Mouse (Mus musculus) CH12.LX (cell line): ENCODE measurements at regions not wholly inside any gene's neighbourhood (a gene's known extent, or its start where the extent isn't known, plus 50 kb on each side); places are given as distances from the start of the nearest gene placed in this dataset.

Source experiments
- DNase-seq: peaks from one replicate; pipeline ENCODE4 v3.0.0-alpha.2; 2013; ENCODE audit errors: extremely low read depth
- H3K27ac ChIP-seq: 2 replicates; pipeline ENCODE4 v1.5.1; 2012; ENCODE audit warnings: low read depth, mild to moderate bottlenecking, control low read depth, moderate library complexity; ENCODE audit not compliant: insufficient read depth
- H3K27me3 ChIP-seq: replicated peaks from 2 replicates; pipeline ENCODE3; 2012; ENCODE audit warnings: inconsistent platforms
- H3K36me3 ChIP-seq, 2 experiments: replicated peaks in 1 of 2; 2 replicates each; pipeline versions ENCODE3 to v1.6.1; 2012; ENCODE audit warnings: inconsistent platforms in 1 of 2, low read length in 1 of 2, mild to moderate bottlenecking in 1 of 2, mixed read lengths in 1 of 2, moderate library complexity in 1 of 2; ENCODE audit not compliant: control insufficient read depth in 1 of 2, insufficient read depth in 1 of 2
- H3K4me1 ChIP-seq, 2 experiments: 2 replicates each; pipeline ENCODE4 v1.6.1; 2012; ENCODE audit warnings: inconsistent platforms in 1 of 2, moderate library complexity in 1 of 2; ENCODE audit not compliant: insufficient read depth in 2 of 2, control insufficient read depth in 1 of 2
- H3K4me2 ChIP-seq: 2 replicates; pipeline ENCODE4 v1.6.1; 2012; ENCODE audit warnings: low read depth, mild to moderate bottlenecking, control low read depth; ENCODE audit not compliant: poor library complexity, insufficient read depth, severe bottlenecking
- H3K4me3 ChIP-seq, 3 experiments: fragments of 150-350 bp in 1 of 3; sonication (generic) in 1 of 3; replicated peaks in 1 of 3; 2 replicates each; pipeline versions ENCODE3 to v1.5.1; 2011 to 2012; ENCODE audit warnings: low read depth in 2 of 3, low read length in 2 of 3, mild to moderate bottlenecking in 2 of 3, moderate library complexity in 2 of 3, control low read depth in 1 of 3, improper control_type of control experiment in 1 of 3, inconsistent platforms in 1 of 3, mixed read lengths in 1 of 3; ENCODE audit not compliant: poor library complexity in 1 of 3
- H3K79me2 ChIP-seq: replicated peaks from 2 replicates; pipeline ENCODE4 v1.6.1; 2012; ENCODE audit warnings: mild to moderate bottlenecking, moderate library complexity; ENCODE audit not compliant: control insufficient read depth, poor library complexity, insufficient read depth, severe bottlenecking; ENCODE audit errors: extremely low read depth
- H3K9ac ChIP-seq: 2 replicates; pipeline ENCODE4 v1.6.1; 2012; ENCODE audit warnings: low read depth, mild to moderate bottlenecking, control low read depth, moderate library complexity; ENCODE audit not compliant: insufficient read depth
- H3K9me3 ChIP-seq: replicated peaks from 2 replicates; pipeline ENCODE3; 2012; ENCODE audit warnings: low read length, inconsistent platforms, mixed read lengths
- CHD2 ChIP-seq: IDR thresholded peaks from 2 replicates; pipeline ENCODE4 v1.6.1; 2011; ENCODE audit warnings: low read length, improper control_type of control experiment
- CTCF ChIP-seq, 2 experiments: IDR thresholded peaks in 1 of 2; conservative IDR thresholded peaks in 1 of 2; 2 replicates each; pipeline ENCODE4 v1.5.1; 2011 to 2012; ENCODE audit warnings: low read depth in 2 of 2, low read length in 2 of 2, improper control_type of control experiment in 1 of 2, inconsistent platforms in 1 of 2, mild to moderate bottlenecking in 1 of 2, moderate library complexity in 1 of 2
- E2F4 ChIP-seq: IDR thresholded peaks from 2 replicates; pipeline ENCODE4 v1.6.1; 2011; ENCODE audit warnings: low read depth, low read length, improper control_type of control experiment; ENCODE audit not compliant: insufficient replicate concordance
- ELF1 ChIP-seq: IDR thresholded peaks from 2 replicates; pipeline ENCODE4 v1.6.1; 2014; ENCODE audit warnings: low read depth, mild to moderate bottlenecking, inconsistent platforms, low read length, improper control_type of control experiment
- ETS1 ChIP-seq: conservative IDR thresholded peaks from 2 replicates; pipeline ENCODE4 v1.6.1; 2012; ENCODE audit warnings: low read depth, mild to moderate bottlenecking, inconsistent platforms, low read length, improper control_type of control experiment, moderate library complexity
- HCFC1 ChIP-seq: IDR thresholded peaks from 2 replicates; pipeline ENCODE4 v1.6.1; 2012; ENCODE audit warnings: low read depth, mild to moderate bottlenecking, inconsistent platforms, low read length, improper control_type of control experiment
- IRF4 ChIP-seq: IDR thresholded peaks from 2 replicates; pipeline ENCODE4 v1.6.1; 2014; ENCODE audit warnings: low read depth, mild to moderate bottlenecking, inconsistent platforms, low read length, improper control_type of control experiment
- JUND ChIP-seq: conservative IDR thresholded peaks from 2 replicates; pipeline ENCODE4 v1.6.1; 2011; ENCODE audit warnings: low read depth, low read length, improper control_type of control experiment
- KAT2A ChIP-seq: IDR thresholded peaks from 2 replicates; pipeline ENCODE4 v1.6.1; 2012; ENCODE audit warnings: low read length, improper control_type of control experiment, inconsistent platforms; ENCODE audit not compliant: insufficient replicate concordance
- MAX ChIP-seq: IDR thresholded peaks from 2 replicates; pipeline ENCODE4 v1.6.1; 2011; ENCODE audit warnings: low read length, improper control_type of control experiment
- MEF2A ChIP-seq: IDR thresholded peaks from 2 replicates; pipeline ENCODE4 v1.6.1; 2014; ENCODE audit warnings: low read depth, mild to moderate bottlenecking, inconsistent platforms, low read length, improper control_type of control experiment, borderline replicate concordance
- MYC ChIP-seq: IDR thresholded peaks from 2 replicates; pipeline ENCODE4 v1.6.1; 2011; ENCODE audit warnings: low read depth, mild to moderate bottlenecking, improper control_type of control experiment, low read length
- PAX5 ChIP-seq: IDR thresholded peaks from 2 replicates; pipeline ENCODE4 v1.6.1; 2012; ENCODE audit warnings: low read length, inconsistent platforms, mixed read lengths
- POLR2AphosphoS2 ChIP-seq: IDR thresholded peaks from 2 replicates; pipeline ENCODE4 v1.6.1; 2011; ENCODE audit warnings: low read depth, low read length, improper control_type of control experiment
- SMC3 ChIP-seq: IDR thresholded peaks from 2 replicates; pipeline ENCODE4 v1.6.1; 2011; ENCODE audit warnings: low read depth, low read length, improper control_type of control experiment
- TBP ChIP-seq: conservative IDR thresholded peaks from 2 replicates; pipeline ENCODE4 v1.6.1; 2011; ENCODE audit warnings: low read depth, low read length, improper control_type of control experiment
- TCF12 ChIP-seq: IDR thresholded peaks from 2 replicates; pipeline ENCODE4 v1.6.1; 2014; ENCODE audit warnings: low read depth, mild to moderate bottlenecking, inconsistent platforms, low read length, improper control_type of control experiment
- UBTF ChIP-seq: IDR thresholded peaks from 2 replicates; pipeline ENCODE4 v1.6.1; 2012; ENCODE audit warnings: low read depth, mild to moderate bottlenecking, inconsistent platforms, low read length, improper control_type of control experiment, moderate library complexity
- USF2 ChIP-seq: conservative IDR thresholded peaks from 2 replicates; pipeline ENCODE4 v1.6.1; 2011; ENCODE audit warnings: low read depth, low read length, improper control_type of control experiment
- ZKSCAN1 ChIP-seq: IDR thresholded peaks from 2 replicates; pipeline ENCODE4 v1.6.1; 2012; ENCODE audit warnings: low read depth, inconsistent platforms, low read length, improper control_type of control experiment, borderline replicate concordance
- dilution Hi-C: fragments of 300-500 bp; cut with MboI; formaldehyde crosslinking; loops from 2 replicates; pipeline ENCODE4 v1.14.3; 2020; ENCODE audit warnings: low sequenced_read_pairs; ENCODE audit not compliant: extremely low pct_unique_long_range_greater_than_20kb, extremely low pct_ligation_motif_present
- in situ Hi-C: fragments of 300-500 bp; cut with MboI; formaldehyde crosslinking; loops from 3 replicates; pipeline ENCODE4 v1.14.3; 2019; ENCODE audit warnings: low sequenced_read_pairs, low pct_ligation_motif_present, low pct_unique_long_range_greater_than_20kb, mixed read lengths

DNA sequence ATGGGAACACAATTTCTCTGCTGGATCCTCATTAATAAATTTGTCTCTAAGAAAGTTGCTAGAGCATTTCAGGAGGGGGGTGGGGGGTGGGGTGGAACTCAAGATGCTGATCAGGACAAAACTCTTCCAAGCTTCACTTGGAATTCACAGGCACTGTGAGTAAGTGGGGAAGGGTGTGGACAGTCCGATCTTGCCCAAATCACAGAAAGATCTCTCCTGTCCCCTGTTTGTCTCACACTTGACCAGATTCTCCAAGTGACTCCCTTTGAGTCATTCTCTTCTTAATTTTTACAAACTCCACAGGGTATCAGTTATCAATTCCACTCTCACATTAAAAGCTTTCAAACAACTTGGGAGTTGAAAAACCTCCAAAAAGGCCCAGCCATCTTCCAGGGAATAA is 58.1 kb upstream of the Mocs2 start:
- no peak for DNase-seq
- Histone ChIP-seq H3K27ac (no peak overlapping the region), H3K36me3 (no peaks in the 10 kb centered on the region), H3K79me2 (no peaks in the 10 kb centered on the region), H3K4me3 (no peak overlapping the region), H3K27me3 (no peaks in the 10 kb centered on the region), H3K9ac (no peak overlapping the region), H3K4me2 (no peak overlapping the region), H3K4me1 (no peaks in the 10 kb centered on the region), H3K9me3 (no peaks in the 10 kb centered on the region)
- no peak for TF ChIP-seq USF2
- TF ChIP-seq JUND: no peak
- TF ChIP-seq MEF2A: no peak
- TF ChIP-seq HCFC1: no peak
- no peak for TF ChIP-seq KAT2A
- no peak for TF ChIP-seq ETS1
- TF ChIP-seq ZKSCAN1: no peak
- TF ChIP-seq PAX5: no peak
- no peak for TF ChIP-seq POLR2AphosphoS2
- in situ Hi-C loops: no loop called here
- dilution Hi-C loops: no loop called here

DNA sequence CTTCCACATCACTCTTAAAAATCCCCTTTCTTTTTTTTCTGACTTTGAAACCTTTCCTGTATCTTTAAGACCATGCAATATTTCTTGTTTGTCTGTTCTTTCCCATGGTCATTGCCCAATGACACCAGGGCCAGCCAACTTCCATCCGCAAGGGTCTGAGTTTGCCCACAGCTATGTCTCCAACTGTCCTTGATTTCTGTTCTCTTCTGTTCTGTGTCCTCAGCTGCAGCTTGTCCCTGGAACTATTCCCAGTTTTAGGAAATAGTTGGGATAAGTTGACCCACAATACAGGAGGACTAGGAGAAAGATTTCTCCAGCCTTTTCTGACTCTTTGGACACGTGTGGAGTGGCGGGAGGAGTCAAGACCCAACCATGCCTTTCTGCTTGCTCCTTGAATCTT is 57.1 kb upstream of the Mocs2 start:
- dilution Hi-C loops: no loop called here
- in situ Hi-C loops: no loop called here
- no peak for DNase-seq

More for the DNA sequence above, 57.1 kb upstream of the Mocs2 start:
- Histone ChIP-seq H3K4me1 (no peaks in the 10 kb centered on the region), H3K9me3 (no peaks in the 10 kb centered on the region), H3K4me2 (no peak overlapping the region), H3K79me2 (no peaks in the 10 kb centered on the region), H3K27me3 (no peaks in the 10 kb centered on the region), H3K4me3 (no peak overlapping the region), H3K36me3 (no peaks in the 10 kb centered on the region), H3K27ac (no peak overlapping the region), H3K9ac (no peak overlapping the region)
- TF ChIP-seq E2F4 (no peak), CHD2 (no peak), UBTF (no peak), KAT2A (no peak), JUND (no peak), ZKSCAN1 (no peak), SMC3 (no peak), IRF4 (no peak), TCF12 (no peak), ELF1 (no peak), TBP (no peak), MYC (no peak), MAX (no peak), CTCF (conservative IDR thresholded peaks at IDR 0.05 in 1 of 2, IDR thresholded peaks at IDR 0.05 in 1 of 2; ENCODE audit: low read depth in 2 of 2, low read length in 2 of 2) (no peak)
